Mouse (Mus musculus) midbrain, embryonic 12.5 days (tissue): ENCODE measurements around the gene Lgr5. TPM values are rescaled to one million over a fixed set of nuclear protein-coding genes. Genes with fewer than 3 reads are reported as not detected.
A peak's percentile ranks its signal among the peaks of the same experiment; 100 is the strongest.

Experiments used
- ATAC-seq: fragments of 200-750 bp; cut with Nextera tagmentation; 2 replicates; pipeline ENCODE4 v1.8.0; 2017; ENCODE audit warnings: low read depth, moderate TSS enrichment, moderate library complexity; ENCODE audit not compliant: low FRiP score
- H3K27ac ChIP-seq: fragments of 300-500 bp; sonication (generic); replicated peaks from 2 replicates; pipeline ENCODE4 v1.5.1; 2016; ENCODE audit warnings: mild to moderate bottlenecking
- H3K27me3 ChIP-seq: fragments of 300-500 bp; sonication (generic); 2 replicates; pipeline ENCODE4 v1.6.1; 2016; ENCODE audit warnings: mild to moderate bottlenecking
- H3K36me3 ChIP-seq: fragments of 300-500 bp; sonication (generic); 2 replicates; pipeline ENCODE4 v1.6.1; 2016
- H3K4me1 ChIP-seq: fragments of 300-500 bp; sonication (generic); 2 replicates; pipeline ENCODE4 v1.6.1; 2016
- H3K4me2 ChIP-seq: fragments of 300-500 bp; sonication (generic); replicated peaks from 2 replicates; pipeline ENCODE4 v1.6.1; 2016; ENCODE audit warnings: mild to moderate bottlenecking, moderate library complexity
- H3K4me3 ChIP-seq: fragments of 300-500 bp; sonication (generic); 2 replicates; pipeline ENCODE4 v1.5.1; 2016; ENCODE audit warnings: mild to moderate bottlenecking
- H3K9ac ChIP-seq: fragments of 300-500 bp; sonication (generic); replicated peaks from 2 replicates; pipeline ENCODE4 v1.6.1; 2016; ENCODE audit warnings: mild to moderate bottlenecking, moderate library complexity
- H3K9me3 ChIP-seq: fragments of 300-500 bp; sonication (generic); 2 replicates; pipeline ENCODE4 v1.6.1; 2016; ENCODE audit warnings: mild to moderate bottlenecking
- WGBS: fragments of 180-500 bp; shearing (Covaris S2); methylation state at CpG from one replicate; pipeline ENCODE4 v1.1.7; 2016; 5-methylcytosine and 5-hydroxymethylcytosine counted together
- polyA plus RNA-seq: library from polyadenylated mRNA; unstranded; fragments of >200 nt; fragmentation: Nextera tagmentation; extraction: Ambion mirVana; gene quantifications from 2 replicates; pipeline ENCODE4 v1.2.1, GENCODE M21; 2016

Gene Lgr5
- polyA plus RNA-seq, 1 experiment from 2014 or later = 3.3 TPM

DNA sequence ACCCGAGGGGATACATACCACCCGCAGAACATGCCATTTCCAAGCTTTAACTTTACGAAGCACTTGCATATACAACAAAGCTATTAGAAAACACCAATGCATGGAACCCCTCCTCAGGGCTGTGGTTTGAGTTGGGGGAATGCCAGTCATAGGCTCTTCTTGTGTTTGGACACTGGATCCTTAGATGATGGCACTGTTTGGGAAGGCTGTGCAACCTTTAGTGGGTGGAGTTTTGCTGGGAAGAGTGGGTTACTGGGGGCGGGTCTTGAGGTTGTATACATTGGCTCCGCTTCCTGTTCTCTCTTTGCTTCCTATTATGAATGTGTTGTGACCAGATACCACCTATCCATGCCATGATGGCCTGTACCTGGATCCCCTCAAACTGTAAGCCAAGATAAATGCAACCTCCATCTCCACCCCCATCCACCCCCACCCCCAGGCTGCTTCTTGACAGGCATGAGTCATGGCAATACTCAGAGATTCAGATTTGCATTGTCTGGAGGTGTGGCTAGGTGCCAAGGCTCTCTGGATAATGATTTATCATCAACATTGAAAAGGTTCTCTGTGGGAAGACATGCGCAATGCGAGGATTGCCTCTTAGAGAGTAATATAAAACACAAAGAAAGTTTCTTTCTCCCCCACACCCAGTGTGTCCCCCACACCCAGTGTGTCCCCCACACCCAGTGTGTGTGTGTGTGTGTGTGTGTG is 95.6 kb downstream of the Lgr5 start:
- Histone ChIP-seq H3K27me3 (no peaks in the 10 kb centered on the region), H3K9me3 (no peaks in the 10 kb centered on the region), H3K4me3 (no peak overlapping the region), H3K4me1 (peaks cover 10% of the 10 kb centered on the region), H3K36me3 (no peaks in the 10 kb centered on the region), H3K27ac (no peak overlapping the region), H3K4me2 (no peak overlapping the region), H3K9ac (no peak overlapping the region)
- no peak for ATAC-seq
- 97% methylated on average over 7 of the region's 7 CpGs for whole genome bisulfite sequencing

DNA sequence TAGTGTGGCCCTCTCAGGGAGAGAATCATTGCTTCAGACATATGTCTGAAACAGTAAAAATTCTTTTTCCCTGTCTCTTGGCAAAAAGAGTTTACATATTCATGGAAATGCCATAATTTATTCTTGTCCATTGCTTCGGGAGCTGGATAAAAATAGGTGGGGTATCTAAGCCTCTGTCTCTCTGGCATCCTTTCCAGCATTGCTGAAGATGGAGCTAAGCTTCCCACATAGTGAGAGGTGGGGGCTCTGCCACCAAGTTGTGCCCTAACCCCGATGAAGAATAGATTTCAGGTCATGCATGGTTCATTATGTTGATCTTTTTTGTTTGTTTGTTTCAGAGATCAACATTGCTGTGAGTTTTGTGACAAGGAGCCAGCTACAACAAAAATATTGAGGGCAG is 102.0 kb downstream of the Lgr5 start:
- Histone ChIP-seq H3K4me1 (no peaks in the 10 kb centered on the region), H3K36me3 (no peaks in the 10 kb centered on the region), H3K27ac (no peak overlapping the region), H3K4me2 (no peak overlapping the region), H3K27me3 (no peaks in the 10 kb centered on the region), H3K9ac (no peak overlapping the region), H3K9me3 (no peaks in the 10 kb centered on the region), H3K4me3 (no peak overlapping the region)
- 75% methylated on average over 2 of the region's 2 CpGs for WGBS
- ATAC-seq = no peak

DNA sequence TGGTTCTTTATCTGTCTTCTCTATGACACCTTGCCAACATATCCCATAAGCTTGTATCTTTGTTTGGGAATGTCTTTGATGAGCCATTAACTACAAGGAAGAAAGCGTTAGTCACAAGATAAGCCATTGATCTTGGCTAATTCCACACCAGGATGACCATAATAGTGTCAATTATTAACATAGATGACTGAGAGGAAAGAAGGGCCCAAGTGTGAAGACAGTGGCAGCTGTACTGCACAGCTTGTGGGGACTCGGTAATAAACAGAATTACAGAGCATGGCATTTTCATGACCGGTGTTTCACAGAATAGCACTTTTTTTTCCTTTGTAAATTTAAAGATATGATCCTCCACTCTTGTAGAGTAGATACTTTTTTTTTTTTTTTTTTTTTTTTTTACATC is 102.9 kb downstream of the Lgr5 start:
- no peaks in the 10 kb centered on the region for H3K36me3 ChIP-seq
- no peaks in the 10 kb centered on the region for H3K9me3 ChIP-seq
- no peak overlapping the region for H3K9ac ChIP-seq
- no peak overlapping the region for H3K4me3 ChIP-seq
- H3K4me2 ChIP-seq = no peak overlapping the region
- 80% methylated on average over 3 of the region's 3 CpGs for WGBS
- 0 out of 2 replicates have a peak, but pooled peaks cover 3% of the 10 kb centered on the region for H3K4me1 ChIP-seq
- no peaks in the 10 kb centered on the region; the same call in 1 of the 2 replicates for H3K27me3 ChIP-seq
- no peak overlapping the region for H3K27ac ChIP-seq
- no peak for ATAC-seq

DNA sequence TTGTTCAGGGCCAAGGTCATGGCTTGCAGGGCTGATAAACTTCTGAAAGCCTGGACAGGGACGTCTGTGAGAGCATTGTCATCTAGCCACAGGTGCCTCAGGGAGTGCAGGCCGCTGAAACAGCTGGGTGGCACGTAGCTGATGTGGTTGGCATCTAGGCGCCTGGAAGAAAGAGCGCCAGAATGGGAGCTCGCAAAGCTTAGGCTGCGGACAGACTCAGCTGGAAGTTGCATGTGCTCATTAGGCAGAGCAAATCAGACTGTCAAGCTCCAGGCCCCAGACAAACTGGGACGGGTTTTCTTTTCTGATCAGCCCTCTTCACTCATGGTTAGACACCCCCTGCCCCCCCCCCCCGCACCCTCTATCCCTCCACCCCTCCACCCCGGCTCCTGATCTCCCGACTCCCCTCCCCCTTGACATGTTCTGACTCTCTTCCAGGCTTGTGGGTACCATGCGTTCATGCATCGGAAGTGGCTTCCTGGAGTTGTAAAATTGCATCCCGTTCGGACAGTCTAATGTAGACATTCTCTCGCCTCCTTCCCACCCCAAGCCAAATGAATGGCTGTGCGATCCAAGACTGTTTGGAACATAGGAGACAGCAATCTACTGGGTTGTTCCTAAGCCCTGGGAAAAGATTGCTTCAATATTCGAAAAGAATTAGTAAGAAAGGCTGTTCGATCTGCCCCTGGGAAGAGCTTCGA is 109.0 kb downstream of the Lgr5 start:
- Histone ChIP-seq H3K4me1 (peaks cover 17% of the 10 kb centered on the region), H3K27ac (0 out of 2 replicates have a peak overlapping the region, but pooled peaks have one; percentile 25), H3K36me3 (no peaks in the 10 kb centered on the region), H3K27me3 (no peaks in the 10 kb centered on the region; the same call in 1 of the 2 replicates), H3K4me3 (peak overlapping the region; percentile 6; the same call in 1 of the 2 replicates), H3K9ac (no peak overlapping the region), H3K4me2 (peak overlapping the region; percentile 47), H3K9me3 (no peaks in the 10 kb centered on the region)
- ATAC-seq = peak; percentile 69
- 10% methylated on average over 19 of the region's 20 CpGs for WGBS

DNA sequence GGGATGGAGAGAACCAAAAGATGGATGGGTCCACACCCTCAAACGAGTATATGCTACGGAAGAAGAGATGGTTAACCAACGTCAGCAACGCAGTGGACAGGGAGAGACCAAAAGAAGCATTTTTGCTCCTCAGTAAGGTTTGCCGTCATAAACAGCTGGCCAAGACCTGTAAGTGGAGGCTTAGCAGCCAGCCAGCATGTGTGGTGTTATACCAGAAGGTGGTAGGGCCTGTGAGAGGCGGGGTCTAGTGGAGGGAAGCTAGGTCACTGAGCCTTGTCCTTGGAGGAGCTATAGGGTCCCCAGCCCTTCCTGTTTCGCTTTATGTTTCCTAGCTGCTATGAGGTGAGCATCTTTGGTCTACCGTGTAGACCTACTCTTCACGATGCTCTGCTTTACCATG is 111.1 kb downstream of the Lgr5 start:
- Histone ChIP-seq H3K27ac (no peak overlapping the region), H3K27me3 (no peaks in the 10 kb centered on the region; the same call in 1 of the 2 replicates), H3K36me3 (no peaks in the 10 kb centered on the region), H3K4me1 (peaks cover 17% of the 10 kb centered on the region), H3K4me3 (no peak overlapping the region), H3K9ac (no peak overlapping the region), H3K9me3 (no peaks in the 10 kb centered on the region), H3K4me2 (no peak overlapping the region)
- 91% methylated on average over 9 of the region's 9 CpGs for WGBS
- no peak for ATAC-seq

DNA sequence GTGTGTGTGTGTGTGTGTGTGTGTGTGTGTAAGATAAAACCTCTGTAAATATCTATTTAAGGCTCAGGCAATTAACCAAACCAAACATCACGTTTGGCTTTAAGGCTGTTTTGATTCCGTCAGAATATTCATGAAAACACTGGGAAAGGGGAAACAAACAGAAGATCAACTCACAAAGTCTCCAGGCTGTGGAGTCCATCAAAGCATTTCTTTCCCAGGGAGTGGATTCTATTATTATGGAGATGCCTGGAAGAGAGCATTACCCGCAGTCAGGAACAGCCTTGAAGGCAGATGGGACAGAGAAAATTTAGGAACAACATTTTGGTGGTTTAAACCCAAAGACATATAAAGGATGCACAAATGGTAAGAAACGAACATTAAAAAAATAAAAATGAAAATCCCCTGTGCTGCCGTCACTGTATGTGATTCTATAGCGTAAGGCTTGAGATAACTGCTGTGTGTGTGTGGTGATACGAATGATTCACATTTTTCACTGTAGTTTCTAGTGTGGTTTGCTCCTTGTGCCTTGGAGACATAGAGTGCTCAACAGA is 112.5 kb downstream of the Lgr5 start:
- no peaks in the 10 kb centered on the region for H3K9me3 ChIP-seq
- H3K4me2 ChIP-seq = no peak overlapping the region
- no peak for ATAC-seq
- WGBS = 37% methylated on average over 7 of the region's 7 CpGs
- no peaks in the 10 kb centered on the region for H3K36me3 ChIP-seq
- H3K27ac ChIP-seq = 0 out of 2 replicates have a peak overlapping the region, but pooled peaks have one; percentile 6
- peaks cover 17% of the 10 kb centered on the region for H3K4me1 ChIP-seq
- no peak overlapping the region for H3K4me3 ChIP-seq
- no peak overlapping the region for H3K9ac ChIP-seq
- H3K27me3 ChIP-seq = no peaks in the 10 kb centered on the region; the same call in 1 of the 2 replicates

DNA sequence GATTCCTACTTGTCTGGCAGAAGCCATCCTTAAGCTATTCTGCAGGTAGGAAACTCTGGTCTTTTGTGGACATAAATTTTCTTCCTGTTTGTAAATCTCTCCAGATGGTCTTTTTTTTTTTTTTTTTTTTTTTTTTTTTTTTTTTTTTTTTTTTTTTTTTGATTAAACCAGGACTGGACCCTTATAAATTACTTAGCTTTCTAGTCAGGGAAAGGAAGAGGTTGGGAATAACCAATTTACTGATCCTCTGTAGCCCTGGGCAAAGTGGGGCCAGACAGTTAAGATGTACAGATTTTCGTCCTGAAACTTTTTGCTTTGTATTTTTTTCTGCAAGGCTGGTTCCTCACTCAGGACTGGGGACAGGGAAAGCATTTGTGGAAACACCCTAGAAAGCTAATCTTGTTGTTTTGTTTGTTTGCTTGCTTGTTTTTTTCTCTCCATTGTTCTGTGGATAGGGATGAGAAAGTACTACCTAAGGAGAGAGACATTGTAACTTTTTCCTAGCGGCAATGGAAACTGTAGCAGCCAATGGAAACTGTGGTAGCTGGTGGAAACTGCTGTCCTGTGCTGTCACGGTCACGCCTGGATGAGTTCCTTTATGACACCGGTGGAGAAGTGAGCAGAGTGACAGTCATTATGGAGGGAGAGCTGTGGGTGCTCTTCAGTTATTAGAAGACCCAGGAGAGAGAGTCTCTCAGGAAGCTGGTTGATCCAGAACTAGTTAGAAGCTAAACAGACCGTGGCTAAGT is 114.2 kb downstream of the Lgr5 start:
- H3K27me3 ChIP-seq = no peaks in the 10 kb centered on the region
- WGBS = 71% methylated on average over 6 of the region's 6 CpGs
- H3K9ac ChIP-seq = no peak overlapping the region
- no peaks in the 10 kb centered on the region for H3K36me3 ChIP-seq
- H3K9me3 ChIP-seq = no peaks in the 10 kb centered on the region
- no peak overlapping the region for H3K4me3 ChIP-seq
- peaks cover 6% of the 10 kb centered on the region; the same call in 1 of the 2 replicates for H3K4me1 ChIP-seq
- no peak for ATAC-seq
- no peak overlapping the region for H3K4me2 ChIP-seq
- H3K27ac ChIP-seq = no peak overlapping the region

DNA sequence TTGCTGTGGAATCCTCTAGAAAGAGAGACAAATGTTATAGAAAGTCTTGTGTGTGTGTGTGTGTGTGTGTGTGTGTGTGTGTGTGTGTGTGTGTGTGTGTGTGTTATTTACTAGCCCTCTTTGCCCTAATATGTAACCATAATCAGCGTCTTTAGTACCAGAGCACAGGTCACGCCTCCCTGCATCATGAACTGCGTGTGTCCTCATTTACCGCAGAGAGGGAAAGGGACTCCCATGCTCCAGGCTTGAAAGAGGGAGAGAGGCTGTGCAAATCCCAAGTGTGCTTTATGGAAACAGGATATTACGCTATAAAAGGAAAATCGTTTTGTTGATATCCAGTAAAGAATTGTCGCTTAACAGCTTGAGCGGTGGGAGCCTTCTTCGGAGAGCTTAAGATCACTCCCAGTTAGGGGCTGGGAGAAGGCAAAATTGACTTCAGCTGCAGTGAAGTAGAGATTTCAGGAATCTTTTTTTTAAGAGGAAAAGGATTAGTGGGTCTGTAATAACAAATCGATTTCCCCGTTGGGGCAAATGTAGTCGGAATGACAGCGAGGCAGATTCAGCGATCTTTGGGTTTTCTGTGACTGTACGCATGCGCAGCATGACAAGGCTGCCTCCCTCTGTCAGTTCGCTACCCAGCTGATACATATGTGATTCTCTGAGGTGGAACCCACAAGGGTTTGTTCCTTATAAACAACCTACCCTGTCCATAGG is 116.8 kb downstream of the Lgr5 start:
- Histone ChIP-seq H3K9me3 (no peaks in the 10 kb centered on the region), H3K4me3 (peak overlapping the region; percentile 28), H3K27me3 (no peaks in the 10 kb centered on the region), H3K9ac (0 out of 2 replicates have a peak overlapping the region, but pooled peaks have one; percentile 20), H3K27ac (0 out of 2 replicates have a peak overlapping the region, but pooled peaks have one; percentile 6), H3K4me2 (peak overlapping the region; percentile 46), H3K4me1 (peaks cover 3% of the 10 kb centered on the region; the same call in 1 of the 2 replicates), H3K36me3 (no peaks in the 10 kb centered on the region)
- ATAC-seq = no peak
- 46% methylated on average over 17 of the region's 17 CpGs for WGBS

DNA sequence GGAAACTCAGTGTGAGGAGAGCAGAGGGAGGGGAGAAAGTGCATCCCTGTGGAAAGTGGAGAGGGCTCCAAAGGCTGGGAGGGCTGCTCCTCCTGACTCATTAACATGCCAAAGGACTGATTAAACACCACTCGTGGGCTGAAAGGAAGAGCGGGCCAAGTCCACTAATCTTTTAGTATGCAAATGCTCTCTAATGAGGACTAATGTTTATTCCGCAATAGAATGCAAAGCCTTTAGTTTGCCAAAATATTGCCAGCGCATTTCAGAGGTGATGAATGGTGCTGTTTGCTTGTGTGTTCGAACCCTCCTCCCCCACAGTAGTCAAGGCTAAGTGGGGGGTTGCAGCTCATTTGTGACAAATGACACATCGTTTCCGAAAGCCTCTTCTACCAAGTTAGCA is 118.5 kb downstream of the Lgr5 start:
- peak; percentile 83 for ATAC-seq
- H3K4me2 ChIP-seq = no peak overlapping the region
- H3K4me1 ChIP-seq = no peaks in the 10 kb centered on the region
- no peaks in the 10 kb centered on the region for H3K9me3 ChIP-seq
- H3K27ac ChIP-seq = no peak overlapping the region
- no peak overlapping the region for H3K9ac ChIP-seq
- no peak overlapping the region for H3K4me3 ChIP-seq
- H3K36me3 ChIP-seq = no peaks in the 10 kb centered on the region
- H3K27me3 ChIP-seq = no peaks in the 10 kb centered on the region
- 15% methylated on average over 7 of the region's 7 CpGs for WGBS

DNA sequence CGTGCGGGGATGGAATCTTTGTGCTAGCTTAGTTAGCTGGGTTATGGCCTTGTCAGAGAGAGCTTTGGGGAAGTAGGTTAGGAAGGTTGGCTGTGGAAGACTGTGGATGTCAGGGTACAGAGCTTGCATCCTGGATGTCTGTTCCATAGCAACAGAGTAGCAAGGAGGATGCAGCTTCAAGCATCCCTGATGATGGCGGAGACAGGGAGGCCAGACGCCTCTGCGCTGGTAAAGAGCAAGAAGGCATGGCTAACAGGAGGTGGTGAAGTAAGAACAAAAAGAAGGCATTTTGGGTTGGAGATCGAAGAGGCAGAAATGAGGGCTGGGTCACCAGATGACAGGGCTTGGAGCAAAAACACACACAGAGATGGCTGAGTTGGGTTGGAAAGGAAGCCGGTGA is 118.9 kb downstream of the Lgr5 start:
- Histone ChIP-seq H3K9me3 (no peaks in the 10 kb centered on the region), H3K27ac (no peak overlapping the region), H3K27me3 (no peaks in the 10 kb centered on the region), H3K4me1 (no peaks in the 10 kb centered on the region), H3K36me3 (no peaks in the 10 kb centered on the region), H3K9ac (no peak overlapping the region), H3K4me2 (no peak overlapping the region), H3K4me3 (no peak overlapping the region)
- ATAC-seq = peak; percentile 38; the same call in 1 of the 2 replicates
- WGBS = 50% methylated on average over 7 of the region's 7 CpGs

DNA sequence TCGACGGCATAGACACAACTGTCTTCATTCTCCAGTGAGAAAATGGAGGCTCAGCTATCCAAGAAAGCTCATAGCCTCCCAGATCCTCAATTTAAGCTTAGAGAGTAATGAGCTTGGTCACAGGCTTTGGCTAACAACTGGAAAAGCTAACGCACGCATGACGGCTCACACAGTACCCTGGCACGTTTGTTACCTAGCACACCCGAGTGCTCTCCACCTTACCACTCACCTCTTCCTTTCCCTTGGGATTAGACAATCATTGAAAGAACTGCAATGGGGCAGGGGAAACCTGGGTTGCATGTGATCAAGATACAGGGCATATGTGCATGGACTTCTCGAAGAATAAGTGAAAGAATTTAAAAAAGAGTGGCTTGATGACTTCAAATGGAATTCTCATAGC is 119.6 kb downstream of the Lgr5 start:
- Histone ChIP-seq H3K27me3 (no peaks in the 10 kb centered on the region), H3K4me3 (no peak overlapping the region), H3K9ac (no peak overlapping the region), H3K27ac (no peak overlapping the region), H3K9me3 (no peaks in the 10 kb centered on the region), H3K4me2 (no peak overlapping the region), H3K36me3 (no peaks in the 10 kb centered on the region), H3K4me1 (no peaks in the 10 kb centered on the region)
- WGBS = 87% methylated on average over 8 of the region's 8 CpGs
- no peak for ATAC-seq
